Mouse (Mus musculus): Measurements from ENCODE around the gene Lta. TPM values are rescaled to one million over a fixed set of nuclear protein-coding genes. Genes with fewer than 3 reads are reported as not detected.

Gene Lta
- polyA plus RNA-seq, 1 experiment from 2014 or later, result 0.27 TPM

DNA sequence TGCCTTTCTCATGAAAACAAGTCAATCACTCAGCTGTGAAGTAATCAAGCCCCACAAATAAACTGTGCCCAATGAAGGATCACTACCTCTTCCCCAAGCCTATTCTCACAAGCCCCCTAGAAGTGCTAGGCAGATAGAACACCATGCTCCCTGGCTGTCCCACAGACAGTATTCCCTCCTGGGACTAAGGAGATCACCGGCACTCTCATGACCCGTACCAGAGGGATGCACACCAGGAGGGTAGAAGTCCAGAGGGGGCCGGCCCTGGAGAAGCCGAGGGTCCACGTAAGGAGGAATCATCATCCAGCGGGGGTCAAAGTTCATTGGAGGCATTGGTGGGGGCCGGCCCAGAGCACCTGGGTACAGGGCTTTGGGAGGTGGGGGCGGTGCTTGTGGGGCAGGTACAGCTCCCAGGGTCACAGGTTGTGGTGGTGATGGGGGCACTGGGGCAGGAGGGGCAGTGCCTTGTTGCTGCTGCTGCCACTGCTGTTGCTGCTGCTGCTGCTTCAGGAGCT, 47.4 kb downstream of the Lta start:
- no peak for ATAC-seq (ENCODE audit: low FRiP score)

DNA sequence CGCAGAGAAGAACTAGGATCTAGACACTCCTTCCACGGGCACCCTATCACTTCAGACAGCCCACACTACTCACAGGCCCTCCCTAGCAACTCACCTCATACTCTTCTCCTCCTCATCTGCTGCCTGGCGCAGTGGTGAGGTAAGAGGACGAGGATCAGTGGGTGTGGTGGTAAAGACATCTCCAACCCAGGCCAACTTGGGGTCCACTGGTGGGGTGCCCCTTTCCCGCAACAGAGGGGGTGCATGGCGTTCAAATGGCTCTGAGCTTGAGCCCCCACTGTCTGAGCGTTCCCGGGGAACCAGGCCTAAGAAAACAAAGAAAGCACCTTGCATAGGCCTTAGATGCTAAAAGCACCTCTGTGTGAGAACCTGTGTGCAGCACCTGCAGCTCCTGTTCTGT, 47.9 kb downstream of the Lta start:
- H3K4me2 ChIP-seq, result no peak overlapping the region
- ATAC-seq (ENCODE audit: low FRiP score), result no peak
- H3K36me3 ChIP-seq, result peaks cover 99% of the 10 kb centered on the region
- no peak overlapping the region for H3K4me3 ChIP-seq
- peaks cover 15% of the 10 kb centered on the region for H3K4me1 ChIP-seq (replicated peaks)
- no peaks in the 10 kb centered on the region for H3K9me3 ChIP-seq
- H3K9ac ChIP-seq, result no peak overlapping the region
- H3K27ac ChIP-seq, result no peak overlapping the region
- H3K27me3 ChIP-seq, result no peaks in the 10 kb centered on the region
- 95% methylated on average over 8 of the region's 8 CpGs for whole genome bisulfite sequencing

More for the DNA sequence above, 47.4 kb downstream of the Lta start:
- H3K4me1 ChIP-seq (replicated peaks), result peaks cover 19% of the 10 kb centered on the region
- H3K9me3 ChIP-seq, result no peaks in the 10 kb centered on the region
- WGBS, result 92% methylated on average over 8 of the region's 8 CpGs
- no peak overlapping the region for H3K9ac ChIP-seq
- H3K27me3 ChIP-seq, result no peaks in the 10 kb centered on the region
- no peak overlapping the region for H3K4me2 ChIP-seq
- H3K4me3 ChIP-seq, result no peak overlapping the region
- H3K27ac ChIP-seq, result no peak overlapping the region
- H3K36me3 ChIP-seq, result peaks cover 95% of the 10 kb centered on the region

DNA sequence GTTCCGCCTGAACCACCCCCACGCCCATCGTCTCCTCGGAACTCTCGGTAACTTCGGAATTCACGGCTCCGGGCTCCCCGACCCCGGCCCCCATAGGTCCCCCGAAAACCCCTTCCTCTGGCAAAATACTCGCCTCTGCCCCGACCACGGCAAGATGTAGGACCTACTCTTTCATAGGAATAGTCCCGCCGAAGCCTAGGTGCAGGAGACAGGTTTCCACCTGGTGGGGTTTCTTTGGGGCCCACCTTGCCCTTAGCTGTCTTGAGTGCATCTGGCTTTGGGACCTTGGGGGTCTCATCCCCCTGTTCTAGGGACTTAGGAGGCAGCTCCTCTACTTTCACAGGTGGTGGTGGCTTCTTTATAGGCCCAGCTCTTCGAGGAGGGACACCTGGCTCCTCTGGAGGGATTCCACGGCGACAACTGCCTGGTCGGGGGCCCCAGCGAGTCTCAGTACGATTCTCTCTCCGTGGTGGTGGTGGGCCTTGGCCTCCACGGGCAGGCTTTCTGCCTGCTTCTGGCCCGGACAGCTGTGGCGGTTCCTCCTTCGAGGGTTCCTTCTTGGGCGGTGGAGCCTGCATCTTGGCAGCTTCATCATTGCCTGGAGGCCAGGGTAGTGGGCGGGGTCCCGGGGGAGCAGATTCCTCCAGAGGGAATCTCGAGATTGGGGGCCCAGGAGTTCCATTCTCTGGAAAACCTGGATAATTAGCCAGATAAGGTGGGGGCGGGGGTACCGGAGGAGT, 48.5 kb downstream of the Lta start:
- WGBS, result 92% methylated on average over 33 of the region's 33 CpGs

DNA sequence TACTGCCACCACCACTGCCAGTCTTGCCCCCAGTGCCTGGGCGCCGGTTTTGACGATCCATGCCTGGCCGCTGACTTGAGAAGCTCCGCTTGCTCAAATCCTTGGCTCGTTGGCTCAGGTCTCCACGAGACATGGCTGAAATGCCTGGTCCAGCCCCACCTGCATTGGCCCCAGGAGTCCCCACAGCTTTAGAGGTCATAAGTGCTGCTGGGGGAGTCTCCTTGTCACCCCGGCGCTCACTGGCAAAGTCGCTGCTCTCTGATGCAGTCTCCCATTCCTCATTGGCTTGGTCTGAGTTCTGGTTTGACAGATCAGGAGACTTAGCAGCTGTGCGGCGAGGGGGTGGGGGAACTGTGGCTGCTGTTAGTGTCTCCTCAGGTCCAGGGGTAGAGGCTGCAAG, 49.7 kb downstream of the Lta start:
- Histone ChIP-seq H3K4me2 (no peak overlapping the region), H3K27me3 (no peaks in the 10 kb centered on the region), H3K4me1 (replicated peaks) (no peaks in the 10 kb centered on the region), H3K27ac (no peak overlapping the region), H3K9ac (no peak overlapping the region), H3K9me3 (no peaks in the 10 kb centered on the region), H3K36me3 (peaks cover 98% of the 10 kb centered on the region), H3K4me3 (no peak overlapping the region)
- no peak for ATAC-seq (ENCODE audit: low FRiP score)
- 96% methylated on average over 12 of the region's 12 CpGs for WGBS

More for the DNA sequence above, 48.5 kb downstream of the Lta start:
- no peak overlapping the region for H3K9ac ChIP-seq
- H3K9me3 ChIP-seq, result no peaks in the 10 kb centered on the region
- H3K27me3 ChIP-seq, result no peaks in the 10 kb centered on the region
- H3K4me3 ChIP-seq, result no peak overlapping the region
- no peak overlapping the region for H3K27ac ChIP-seq
- H3K4me2 ChIP-seq, result no peak overlapping the region
- no peak for ATAC-seq (ENCODE audit: low FRiP score)
- H3K36me3 ChIP-seq, result peaks cover 100% of the 10 kb centered on the region
- H3K4me1 ChIP-seq (replicated peaks), result peaks cover 8% of the 10 kb centered on the region

DNA sequence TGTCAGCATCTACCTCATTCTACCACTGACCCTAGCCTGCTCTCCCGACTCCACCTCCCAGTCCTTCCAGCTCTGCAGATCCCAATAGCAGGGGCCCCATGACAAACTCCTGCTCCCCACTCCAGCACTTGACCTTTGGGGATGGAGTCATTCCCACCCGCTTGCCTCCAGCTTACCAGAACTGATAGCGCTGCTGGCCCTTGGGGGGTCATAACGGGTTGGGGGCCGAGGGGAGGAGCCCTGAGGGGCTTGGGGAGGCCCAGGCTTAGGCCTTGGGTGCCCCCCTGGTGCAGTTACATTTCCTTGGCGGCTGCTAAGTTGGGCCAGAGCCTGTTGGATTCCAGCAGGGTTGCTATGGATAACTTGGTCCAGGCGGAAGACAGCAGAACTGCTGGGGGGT, 50.5 kb downstream of the Lta start:
- H3K27me3 ChIP-seq, result no peaks in the 10 kb centered on the region
- no peaks in the 10 kb centered on the region for H3K4me1 ChIP-seq (replicated peaks)
- no peak overlapping the region for H3K27ac ChIP-seq
- H3K36me3 ChIP-seq, result peaks cover 98% of the 10 kb centered on the region
- ATAC-seq (ENCODE audit: low FRiP score), result no peak
- WGBS, result 76% methylated on average over 7 of the region's 7 CpGs
- no peak overlapping the region for H3K4me2 ChIP-seq
- H3K9ac ChIP-seq, result no peak overlapping the region
- no peak overlapping the region for H3K4me3 ChIP-seq
- H3K9me3 ChIP-seq, result no peaks in the 10 kb centered on the region

DNA sequence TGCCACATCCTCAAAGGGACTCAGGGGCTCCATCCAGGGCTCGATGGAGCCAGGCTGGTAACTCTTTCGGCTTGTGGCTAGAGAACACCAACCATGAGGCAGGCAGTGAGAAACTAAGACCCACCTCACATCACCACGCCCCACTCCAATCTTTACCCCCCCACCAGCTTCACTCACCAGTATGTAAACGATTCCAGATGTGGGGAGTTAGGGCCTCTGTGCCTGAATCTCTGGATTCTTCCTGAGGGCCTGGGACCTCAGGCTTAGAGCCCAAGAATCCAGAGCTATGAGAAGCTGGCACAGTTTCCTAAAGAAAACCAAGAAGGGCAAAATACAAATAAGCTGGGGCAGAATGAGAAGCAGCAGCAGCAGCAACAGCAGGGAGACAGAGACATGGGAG, 51.2 kb downstream of the Lta start:
- Histone ChIP-seq H3K36me3 (peaks cover 98% of the 10 kb centered on the region), H3K9ac (no peak overlapping the region; the same call in 1 of the 2 replicates), H3K27ac (no peak overlapping the region), H3K4me2 (no peak overlapping the region), H3K27me3 (no peaks in the 10 kb centered on the region), H3K4me3 (no peak overlapping the region), H3K4me1 (replicated peaks) (no peaks in the 10 kb centered on the region), H3K9me3 (no peaks in the 10 kb centered on the region)
- no peak for ATAC-seq (ENCODE audit: low FRiP score)
- 94% methylated on average over 4 of the region's 4 CpGs for WGBS

Small RNA genes lying within 50 kb of the gene (microRNA-seq; reads per million reads assigned to microRNA genes)
- gene Mir6973a (not detected), gene Mir6974 (not detected), gene Mir6975 (1.2 reads per million), gene Mir8094 (0.70 reads per million)

Other genes with a start within 250 kb of the Lta start
- 0.26 and 0.32 TPM in 2 replicates for gene Hspa1b, start 246.1 kb downstream of the Lta start, polyA plus RNA-seq (2015; fragmentation: Nextera tagmentation; extraction: Ambion mirVana)
- gene Gm20481, start 235.4 kb downstream of the Lta start, polyA plus RNA-seq (2015; fragmentation: Nextera tagmentation; extraction: Ambion mirVana), result not detected in 2 replicates
- gene Hspa1a, start 233.2 kb downstream of the Lta start, polyA plus RNA-seq (2015; fragmentation: Nextera tagmentation; extraction: Ambion mirVana), result 4.0 and 4.6 TPM in 2 replicates
- 0.85 and 1.1 TPM in 2 replicates for gene Hspa1l, start 232.6 kb downstream of the Lta start, polyA plus RNA-seq (2015; fragmentation: Nextera tagmentation; extraction: Ambion mirVana)
- gene Lsm2, start 223.5 kb downstream of the Lta start, polyA plus RNA-seq (2015; fragmentation: Nextera tagmentation; extraction: Ambion mirVana), result 112 and 117 TPM in 2 replicates
- gene Vars, start 204.4 kb downstream of the Lta start, polyA plus RNA-seq (2015; fragmentation: Nextera tagmentation; extraction: Ambion mirVana), result 57.3 TPM in 2 replicates
- 0.16 and 0.18 TPM in 2 replicates for gene Vwa7, start 188.8 kb downstream of the Lta start, polyA plus RNA-seq (2015; fragmentation: Nextera tagmentation; extraction: Ambion mirVana)
- gene Sapcd1, start 177.3 kb downstream of the Lta start, polyA plus RNA-seq (2015; fragmentation: Nextera tagmentation; extraction: Ambion mirVana), result 2.5 and 2.9 TPM in 2 replicates
- 2.7 and 3.5 TPM in 2 replicates for gene Msh5, start 158.6 kb downstream of the Lta start, polyA plus RNA-seq (2015; fragmentation: Nextera tagmentation; extraction: Ambion mirVana)
- 100 and 102 TPM in 2 replicates for gene Clic1, start 155.4 kb downstream of the Lta start, polyA plus RNA-seq (2015; fragmentation: Nextera tagmentation; extraction: Ambion mirVana)
- 420 and 426 TPM in 2 replicates for gene Ddah2, start 146.3 kb downstream of the Lta start, polyA plus RNA-seq (2015; fragmentation: Nextera tagmentation; extraction: Ambion mirVana)
- gene Ly6g6c, start 140.0 kb downstream of the Lta start, polyA plus RNA-seq (2015; fragmentation: Nextera tagmentation; extraction: Ambion mirVana), result not detected in 2 replicates
- gene Mpig6b, start 139.2 kb downstream of the Lta start, polyA plus RNA-seq (2015; fragmentation: Nextera tagmentation; extraction: Ambion mirVana), result 0.25 and 0.31 TPM in 2 replicates
- gene Ly6g6e, start 128.4 kb downstream of the Lta start, polyA plus RNA-seq (2015; fragmentation: Nextera tagmentation; extraction: Ambion mirVana), result 0.45 TPM in 1 of 2 replicates, not detected in the other
- 0.61 and 1.1 TPM in 2 replicates for gene Ly6g6d, start 127.3 kb downstream of the Lta start, polyA plus RNA-seq (2015; fragmentation: Nextera tagmentation; extraction: Ambion mirVana)
- gene Ly6g6f, start 119.7 kb downstream of the Lta start, polyA plus RNA-seq (2015; fragmentation: Nextera tagmentation; extraction: Ambion mirVana), result 0.19 and 0.28 TPM in 2 replicates
- gene Abhd16a, start 116.1 kb downstream of the Lta start, polyA plus RNA-seq (2015; fragmentation: Nextera tagmentation; extraction: Ambion mirVana), result 86.9 and 93.8 TPM in 2 replicates
- 0.36 TPM in 1 of 2 replicates, not detected in the other for gene Ly6g5c, start 97.1 kb downstream of the Lta start, polyA plus RNA-seq (2015; fragmentation: Nextera tagmentation; extraction: Ambion mirVana)
- gene Ly6g5b, start 89.9 kb downstream of the Lta start, polyA plus RNA-seq (2015; fragmentation: Nextera tagmentation; extraction: Ambion mirVana), result 1.1 and 1.9 TPM in 2 replicates
- 21.6 and 24.4 TPM in 2 replicates for gene Gpank1, start 83.9 kb downstream of the Lta start, polyA plus RNA-seq (2015; fragmentation: Nextera tagmentation; extraction: Ambion mirVana)
- gene Csnk2b, start 83.3 kb downstream of the Lta start, polyA plus RNA-seq (2015; fragmentation: Nextera tagmentation; extraction: Ambion mirVana), result 317 and 322 TPM in 2 replicates
- gene D17H6S53E, start 79.0 kb downstream of the Lta start, polyA plus RNA-seq (2015; fragmentation: Nextera tagmentation; extraction: Ambion mirVana), result 10.2 and 11.2 TPM in 2 replicates
- gene Apom, start 73.3 kb downstream of the Lta start, polyA plus RNA-seq (2015; fragmentation: Nextera tagmentation; extraction: Ambion mirVana), result 0.34 and 0.84 TPM in 2 replicates
- gene Bag6, start 70.2 kb downstream of the Lta start, polyA plus RNA-seq (2015; fragmentation: Nextera tagmentation; extraction: Ambion mirVana), result 76.5 and 81.9 TPM in 2 replicates
- 181 and 196 TPM in 2 replicates for gene Prrc2a, start 40.5 kb downstream of the Lta start, polyA plus RNA-seq (2015; fragmentation: Nextera tagmentation; extraction: Ambion mirVana)
- gene Aif1, start 29.3 kb downstream of the Lta start, polyA plus RNA-seq (2015; fragmentation: Nextera tagmentation; extraction: Ambion mirVana), result 8.7 and 11.6 TPM in 2 replicates
- gene Lst1, start 16.9 kb downstream of the Lta start, polyA plus RNA-seq (2015; fragmentation: Nextera tagmentation; extraction: Ambion mirVana), result 6.8 and 8.9 TPM in 2 replicates
- gene Ltb, start 10.9 kb downstream of the Lta start, polyA plus RNA-seq (2015; fragmentation: Nextera tagmentation; extraction: Ambion mirVana), result 0.44 and 0.52 TPM in 2 replicates
- gene Tnf, start 3.3 kb downstream of the Lta start, polyA plus RNA-seq (2015; fragmentation: Nextera tagmentation; extraction: Ambion mirVana), result not detected in 2 replicates
- gene Gm16181, start 15.5 kb upstream of the Lta start, polyA plus RNA-seq (2015; fragmentation: Nextera tagmentation; extraction: Ambion mirVana), result 0.57 and 0.83 TPM in 2 replicates
- 52.4 and 54.2 TPM in 2 replicates for gene Atp6v1g2, start 28.3 kb upstream of the Lta start, polyA plus RNA-seq (2015; fragmentation: Nextera tagmentation; extraction: Ambion mirVana)
- 8.4 and 10.8 TPM in 2 replicates for gene Nfkbil1, start 30.4 kb upstream of the Lta start, polyA plus RNA-seq (2015; fragmentation: Nextera tagmentation; extraction: Ambion mirVana)
- 391 and 410 TPM in 2 replicates for gene Ddx39b, start 36.4 kb upstream of the Lta start, polyA plus RNA-seq (2015; fragmentation: Nextera tagmentation; extraction: Ambion mirVana)
- gene H2-D1, start 57.4 kb upstream of the Lta start, polyA plus RNA-seq (2015; fragmentation: Nextera tagmentation; extraction: Ambion mirVana), result 73.4 and 73.6 TPM in 2 replicates
- 0.14 and 0.30 TPM in 2 replicates for gene H2-Q1, start 115.1 kb upstream of the Lta start, polyA plus RNA-seq (2015; fragmentation: Nextera tagmentation; extraction: Ambion mirVana)
- gene H2-Q2, start 136.9 kb upstream of the Lta start, polyA plus RNA-seq (2015; fragmentation: Nextera tagmentation; extraction: Ambion mirVana), result 0.68 and 1.0 TPM in 2 replicates
- 1.0 and 1.2 TPM in 2 replicates for gene H2-Q4, start 174.3 kb upstream of the Lta start, polyA plus RNA-seq (2015; fragmentation: Nextera tagmentation; extraction: Ambion mirVana)
- 0.30 and 0.34 TPM in 2 replicates for gene H2-Q6, start 219.5 kb upstream of the Lta start, polyA plus RNA-seq (2015; fragmentation: Nextera tagmentation; extraction: Ambion mirVana)
- gene H2-Q7, start 233.8 kb upstream of the Lta start, polyA plus RNA-seq (2015; fragmentation: Nextera tagmentation; extraction: Ambion mirVana), result 2.4 TPM in 2 replicates